Mouse (Mus musculus): Measurements from ENCODE around the gene 4933427D14Rik. TPM values are rescaled to one million over a fixed set of nuclear protein-coding genes. Genes with fewer than 3 reads are reported as not detected.
"Not testable (repeated sequence)": the region's sequence is repeated elsewhere in the genome, so short reads cannot be mapped to it uniquely, and the experiment has no call there.

The 4933427D14Rik gene
- total RNA-seq, 2 experiments from 2014 or later = 1.9 to 3.0 TPM

DNA sequence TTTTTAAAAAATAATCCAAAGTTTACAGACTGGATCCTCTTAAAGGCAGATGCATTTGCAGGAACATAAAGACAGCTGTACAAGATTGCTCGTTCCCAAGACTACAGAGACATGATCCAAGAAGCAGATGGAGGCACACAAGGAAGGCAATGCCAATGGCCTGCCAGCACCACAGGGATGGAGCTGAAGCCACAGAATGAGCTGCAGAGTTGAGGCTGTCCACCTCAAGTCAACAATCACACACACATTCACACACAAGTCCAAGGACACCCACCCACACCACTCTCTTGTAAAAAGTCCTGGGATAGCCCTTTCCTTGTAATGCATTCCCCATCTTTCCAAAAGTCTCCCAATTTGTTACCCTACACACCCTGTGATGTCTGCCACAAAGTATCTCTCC is 3.8 kb downstream of the 4933427D14Rik start:
- DNase-seq = no peak

DNA sequence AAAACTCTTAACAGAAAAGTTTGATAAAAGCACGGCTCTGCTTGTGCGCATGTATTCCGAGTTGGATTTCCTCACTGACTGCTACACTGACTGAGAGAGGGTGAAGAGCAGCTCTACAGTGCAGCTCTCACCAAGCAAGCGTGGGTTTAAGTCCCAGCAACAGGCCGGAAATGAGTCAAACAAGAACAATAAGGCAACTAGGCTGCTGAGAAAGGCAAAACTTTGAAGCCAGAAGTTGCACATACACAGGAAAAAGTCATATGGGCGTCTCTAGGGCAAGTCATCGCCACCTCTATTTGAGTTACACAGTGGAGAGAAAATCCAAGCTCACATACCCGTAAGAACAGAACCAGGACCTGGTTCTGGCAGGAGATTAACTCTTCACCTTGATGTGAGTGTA is 10.8 kb downstream of the 4933427D14Rik start:
- no peak for DNase-seq

DNA sequence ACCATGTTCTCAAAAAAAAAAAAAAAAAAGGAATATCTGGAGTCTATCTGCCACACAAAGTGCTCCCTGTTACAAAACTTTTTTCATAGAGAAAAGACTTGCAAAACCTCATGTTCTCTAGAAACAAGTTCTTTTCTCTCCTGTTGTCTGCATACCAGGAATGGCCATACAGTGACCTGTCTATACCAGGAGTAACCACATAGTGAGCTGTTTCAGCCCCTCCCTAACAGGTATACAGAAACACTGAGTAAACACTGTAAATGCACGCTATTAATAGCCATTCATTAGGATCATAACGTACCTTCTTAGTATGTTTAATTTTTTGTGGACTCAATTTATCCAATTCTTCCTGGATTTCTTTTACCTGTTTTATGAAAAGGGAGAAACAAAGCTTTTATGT is 13.0 kb downstream of the 4933427D14Rik start:
- DNase-seq = no peak

DNA sequence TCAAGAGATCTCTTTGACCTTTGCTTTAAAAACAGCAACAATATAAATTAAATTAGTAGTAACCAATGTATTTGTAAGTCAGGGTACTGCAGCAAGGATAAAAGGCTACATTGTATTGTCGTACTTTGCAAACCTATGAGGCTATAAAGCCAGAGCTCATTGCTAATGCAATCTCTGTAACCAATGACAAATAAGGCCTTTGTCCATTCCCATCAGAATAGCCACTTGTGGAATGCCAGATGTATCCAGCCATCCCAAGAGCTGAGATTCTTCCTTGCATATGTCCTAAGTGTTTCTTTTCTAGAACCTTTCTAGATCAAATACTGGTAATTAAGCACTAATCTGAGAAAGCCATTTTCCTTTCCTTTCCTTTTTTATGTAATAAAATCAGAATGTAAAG is 16.4 kb downstream of the 4933427D14Rik start:
- no peak for DNase-seq

DNA sequence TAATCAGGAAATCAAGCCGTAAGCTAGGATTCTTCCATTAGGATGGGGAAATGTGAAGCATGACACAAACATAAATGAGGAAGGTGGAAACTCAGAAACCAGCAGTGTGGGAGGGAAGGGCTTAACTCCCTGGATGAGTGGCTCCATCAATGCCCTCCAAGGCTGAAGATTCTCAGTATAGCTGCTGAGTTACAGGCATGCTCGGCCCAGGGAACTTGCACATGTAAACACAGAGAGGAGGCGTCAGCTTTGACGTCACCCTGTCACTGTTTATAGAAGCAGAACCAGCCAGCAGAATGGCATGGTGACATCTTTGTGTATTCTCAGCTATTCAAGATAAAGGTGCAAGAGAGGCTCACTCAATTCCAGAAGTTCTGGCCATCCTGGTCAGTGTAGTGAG is 23.0 kb downstream of the 4933427D14Rik start:
- DNase-seq = no peak

- DNase-seq = no peak
Measured at GRCm38 (mm10) chr11:72181136-72181535, 26.1 kb downstream of the 4933427D14Rik start.

DNA sequence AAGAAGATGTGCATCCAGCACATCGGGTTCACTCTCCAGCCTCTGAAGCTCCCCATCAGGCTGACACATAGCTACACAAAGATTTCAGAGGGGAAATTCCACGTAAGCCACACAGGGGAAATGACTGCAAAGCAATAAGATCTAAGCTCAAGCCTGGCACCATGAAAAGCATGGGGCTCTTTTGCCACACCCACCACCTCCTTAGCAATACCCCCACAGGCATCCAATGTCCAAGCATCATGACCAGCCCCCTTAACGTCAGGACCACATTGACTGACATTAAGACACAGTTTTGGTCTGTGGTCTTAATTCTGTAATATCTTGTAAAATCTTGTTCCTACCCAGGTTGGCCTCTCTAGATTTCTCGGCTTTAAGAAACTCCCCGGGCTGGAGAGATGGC is 26.7 kb downstream of the 4933427D14Rik start:
- DNase-seq = no peak

DNA sequence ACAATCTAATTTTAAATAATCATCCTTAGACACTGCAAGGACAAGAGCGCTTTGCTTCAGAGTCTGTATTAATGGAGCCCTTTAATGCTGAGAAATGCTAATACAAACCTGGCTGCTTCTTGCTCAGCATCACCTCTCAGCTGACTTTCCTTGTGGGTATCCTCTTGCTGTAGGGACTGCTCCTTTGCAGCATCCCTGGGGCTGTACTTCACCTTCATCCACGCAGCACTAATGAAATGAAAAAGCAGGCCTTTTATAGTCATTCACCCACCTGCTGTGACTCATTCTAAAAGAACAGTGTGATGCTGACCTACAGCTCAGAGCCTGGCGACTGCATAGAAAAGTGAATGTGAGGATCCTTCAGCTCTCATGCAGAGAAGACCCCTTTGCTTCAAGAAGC is 30.7 kb downstream of the 4933427D14Rik start:
- no peak for DNase-seq

DNA sequence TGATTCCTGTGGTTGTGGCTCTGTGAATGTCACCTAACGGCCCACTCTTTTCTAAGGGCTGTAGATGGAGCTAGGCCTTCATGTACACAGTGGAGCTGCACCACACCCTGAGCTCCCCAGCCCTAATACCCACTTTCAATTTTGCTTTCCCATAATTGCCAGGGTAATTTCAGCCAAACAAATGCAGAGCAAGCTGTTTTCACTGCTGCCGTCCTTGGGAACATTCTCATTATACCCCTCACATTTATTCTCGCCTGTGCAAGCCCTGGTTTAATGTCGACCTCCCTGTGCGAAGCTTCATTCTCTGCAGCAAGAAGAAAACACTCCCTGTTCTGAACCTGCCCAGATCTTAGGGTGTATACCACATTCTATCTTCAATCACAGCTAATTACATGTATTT is 31.3 kb downstream of the 4933427D14Rik start:
- DNase-seq = no peak

DNA sequence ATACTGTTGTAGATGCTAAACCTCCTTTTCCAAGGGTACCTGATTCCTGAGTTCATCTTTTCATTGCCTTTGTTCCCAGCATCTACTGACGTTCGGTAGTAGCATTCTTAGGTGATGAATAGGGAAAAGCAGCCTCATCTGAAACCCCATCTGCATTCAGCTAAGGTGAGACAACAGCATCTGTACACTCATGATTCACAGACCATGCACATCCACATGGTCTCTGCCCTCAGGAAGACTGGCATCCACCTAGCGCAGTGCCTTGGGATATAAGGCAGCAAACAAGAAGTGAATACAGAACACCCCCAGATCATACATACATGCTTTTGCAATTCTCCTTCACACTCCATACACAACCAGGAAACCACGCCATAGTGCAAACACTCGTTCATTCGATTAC is 32.5 kb downstream of the 4933427D14Rik start:
- DNase-seq = no peak

GRCm38 (mm10) chr11:72173506-72173905 is 33.8 kb downstream of the 4933427D14Rik start:
- no peak for DNase-seq

GRCm38 (mm10) chr11:72171906-72172305 is 35.4 kb downstream of the 4933427D14Rik start:
- DNase-seq = not testable (repeated sequence)

DNA sequence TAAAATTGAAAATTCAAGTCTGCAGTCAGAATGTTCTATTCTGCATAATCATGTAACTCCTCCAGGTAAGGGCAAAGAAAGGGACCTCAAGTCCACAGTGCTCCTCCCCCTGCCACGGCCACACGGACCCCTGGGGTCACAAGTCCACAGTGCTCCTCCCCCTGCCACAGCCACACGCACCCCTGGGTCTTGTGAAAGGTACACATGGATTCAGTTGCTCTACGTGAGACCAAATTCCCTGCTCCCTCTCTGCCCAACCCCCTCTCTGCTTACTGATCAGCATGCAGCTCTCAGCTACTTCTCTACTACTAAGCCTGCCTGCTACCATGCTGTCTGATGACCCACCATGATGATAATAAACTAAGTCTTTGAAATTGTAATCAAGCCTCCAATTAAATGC is 37.4 kb downstream of the 4933427D14Rik start:
- DNase-seq = no peak

- no peak for DNase-seq
Measured at GRCm38 (mm10) chr11:72163198-72163597, 44.1 kb downstream of the 4933427D14Rik start.

DNA sequence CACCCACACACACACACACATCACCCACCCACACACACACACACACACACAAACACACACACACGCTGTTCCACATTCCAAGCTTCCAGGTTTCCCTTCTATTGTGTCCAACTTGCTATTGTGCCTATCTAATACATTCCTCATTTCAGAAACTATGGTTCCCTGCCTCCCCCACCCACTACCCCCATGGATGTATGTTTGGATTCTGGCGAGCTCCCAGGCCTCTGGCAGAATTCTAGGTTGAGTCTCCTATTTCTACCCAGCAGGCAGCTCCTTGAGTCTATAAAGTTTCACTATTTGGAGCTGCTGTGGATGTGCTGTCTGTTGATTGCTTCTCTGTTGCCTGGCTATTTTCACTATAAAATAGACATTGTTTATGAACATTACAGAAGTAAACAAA is 50.6 kb downstream of the 4933427D14Rik start:
- DNase-seq = no peak

- no peak for DNase-seq
Measured at GRCm38 (mm10) chr11:72155981-72156428, 51.3 kb downstream of the 4933427D14Rik start.

- no peak for DNase-seq
Measured at GRCm38 (mm10) chr11:72155186-72155980, 51.9 kb downstream of the 4933427D14Rik start.

DNA sequence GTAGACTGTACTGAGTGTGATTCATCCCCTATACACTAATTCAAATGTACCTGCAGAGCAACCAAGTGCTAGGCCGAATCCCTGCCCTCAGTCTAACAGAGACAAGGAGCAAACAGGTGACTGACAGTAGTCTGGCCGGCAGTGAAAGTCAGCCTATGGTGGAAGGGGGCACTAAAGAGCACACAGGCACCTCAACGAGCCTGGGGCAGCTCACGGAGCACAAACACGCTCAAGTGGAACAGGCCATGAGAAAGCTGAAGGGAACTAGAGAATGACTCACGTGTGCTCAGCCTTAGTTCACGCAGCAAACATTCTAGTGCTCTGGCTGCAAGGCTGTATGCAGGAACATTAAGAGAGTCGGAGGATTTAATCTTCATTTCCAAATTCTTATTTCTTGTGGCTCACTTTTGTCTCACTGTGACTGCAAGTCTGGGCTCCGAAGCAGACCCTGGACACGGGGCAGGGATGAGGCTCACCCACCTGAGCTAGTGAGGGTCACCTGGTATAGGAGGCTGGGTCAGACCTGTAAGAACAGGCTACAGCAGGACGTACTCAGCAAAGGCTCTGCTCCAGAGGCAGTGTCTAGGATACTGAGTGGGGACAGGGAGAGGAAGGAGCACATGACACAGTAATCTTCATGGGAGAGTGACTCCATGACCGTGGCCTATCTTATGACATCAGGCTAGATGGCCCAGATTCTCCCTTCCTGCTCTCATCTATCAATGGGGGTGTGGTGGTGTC is 54.0 kb downstream of the 4933427D14Rik start:
- DNase-seq = no peak

DNA sequence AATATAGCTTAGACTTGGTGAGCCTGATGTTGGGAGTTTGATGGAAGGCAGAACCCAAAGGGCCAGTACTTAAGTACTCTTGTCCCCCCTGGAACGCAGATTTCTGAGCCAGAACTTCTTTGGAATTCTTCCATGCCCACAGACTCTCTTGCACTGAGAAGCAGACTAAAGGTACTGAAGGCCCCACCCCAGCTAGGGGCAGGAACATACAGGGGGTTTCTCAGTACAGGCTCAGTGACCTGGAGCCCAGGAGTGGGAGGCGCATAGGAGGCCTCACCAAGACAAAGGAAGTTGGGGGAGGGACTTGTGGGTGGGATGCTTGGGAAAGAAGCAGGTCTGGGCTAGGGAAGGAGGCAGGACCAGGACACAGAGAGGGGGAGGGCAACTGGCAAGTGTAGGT is 56.1 kb downstream of the 4933427D14Rik start:
- DNase-seq = no peak

GRCm38 (mm10) chr11:72147910-72148309 is 59.3 kb downstream of the 4933427D14Rik start:
- no peak for DNase-seq

GRCm38 (mm10) chr11:72145877-72146248 is 61.4 kb downstream of the 4933427D14Rik start:
- no peak for DNase-seq

GRCm38 (mm10) chr11:72145182-72145876 is 61.9 kb downstream of the 4933427D14Rik start:
- DNase-seq = no peak

DNA sequence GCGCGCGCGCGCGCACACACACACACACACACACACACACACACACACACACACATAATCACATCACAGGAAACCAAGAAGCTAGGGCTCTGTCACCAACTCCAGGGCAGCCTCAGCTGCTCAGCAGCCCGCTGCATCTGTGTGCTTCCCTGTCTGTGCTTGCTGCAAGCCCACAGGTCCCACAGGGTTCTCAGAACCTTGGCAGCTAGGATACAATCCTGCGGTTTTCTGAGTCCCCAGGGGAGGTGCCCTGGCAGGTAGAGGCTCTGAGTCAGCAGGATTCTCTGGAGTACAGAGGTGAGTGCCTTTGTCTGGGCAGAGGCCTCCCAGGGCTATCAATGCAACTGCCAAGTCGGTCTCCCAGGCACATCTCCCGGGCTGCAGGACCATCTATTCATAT is 64.4 kb downstream of the 4933427D14Rik start:
- DNase-seq = no peak
